Mouse (Mus musculus): ENCODE results near the gene Jmy.
A peak's percentile ranks its signal among the peaks of the same experiment; 100 is the strongest.
"Not testable (repeated sequence)": the region's sequence is repeated elsewhere in the genome, so short reads cannot be mapped to it uniquely, and the experiment has no call there.

Jmy gene

GRCm38 (mm10) chr13:93499167-93499972 is at the start of gene Jmy:
Jmy (minus strand) TSS chr13:93499808.
- peak; percentile 73 for DNase-seq (ENCODE audit: low spot score)

DNA sequence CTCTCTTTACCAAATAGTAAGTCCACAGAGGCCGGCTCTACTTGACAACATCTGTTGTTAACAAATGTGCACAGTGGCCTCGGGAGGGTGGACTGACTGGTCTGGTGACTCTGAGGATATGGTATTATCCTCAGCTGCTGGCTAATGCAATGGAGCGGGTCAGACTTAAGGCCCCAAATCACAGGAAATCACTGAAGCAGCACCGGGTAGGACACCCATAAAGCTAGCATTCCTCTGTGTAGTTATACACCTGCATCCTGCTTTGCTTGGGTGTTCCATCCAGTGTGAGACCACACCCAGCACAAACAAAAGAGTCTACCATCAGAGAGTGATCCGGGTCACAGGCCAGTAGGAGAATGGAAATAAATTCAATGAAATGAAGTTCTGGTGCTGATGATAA is 48.0 kb upstream of the Jmy start:
- no peak for DNase-seq (ENCODE audit: low spot score)

- no peak for DNase-seq (ENCODE audit: low spot score)
These were observed 46.4 kb upstream of the Jmy start for GRCm38 (mm10) chr13:93546011-93546410.

- DNase-seq (ENCODE audit: low spot score), result no peak
These were observed 44.7 kb upstream of the Jmy start for GRCm38 (mm10) chr13:93544274-93544673.

GRCm38 (mm10) chr13:93539311-93539710 is 39.7 kb upstream of the Jmy start:
- DNase-seq (ENCODE audit: low spot score), result no peak

DNA sequence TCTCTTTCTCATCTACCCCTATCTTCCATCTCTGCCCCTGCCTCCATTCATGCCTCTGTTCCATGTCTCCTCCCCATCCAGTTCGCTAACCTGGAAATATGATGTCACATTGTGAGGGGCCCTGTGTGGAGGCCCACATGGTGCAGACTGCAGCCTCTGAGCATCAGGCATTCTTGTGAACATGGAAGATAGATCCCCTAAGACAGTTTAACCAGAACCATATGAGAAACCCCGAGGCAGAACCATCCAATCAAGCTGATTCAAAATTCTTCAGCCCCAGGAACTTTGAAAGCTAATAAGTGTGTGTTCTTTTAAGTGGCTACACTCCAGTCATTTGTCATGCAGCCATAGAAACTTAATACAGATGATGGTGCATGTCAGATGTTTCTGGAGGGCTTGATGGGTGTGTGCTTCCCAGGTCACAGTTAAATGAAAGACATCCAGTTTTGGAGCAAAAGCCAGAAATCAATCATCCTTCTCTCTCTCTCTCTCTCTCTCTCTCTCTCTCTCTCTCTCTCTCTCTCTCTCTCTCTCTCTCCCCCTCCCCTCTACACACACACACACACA is 19.2 kb upstream of the Jmy start:
- DNase-seq (ENCODE audit: low spot score), result no peak

GRCm38 (mm10) chr13:93517223-93517622 is 17.6 kb upstream of the Jmy start:
- no peak for DNase-seq (ENCODE audit: low spot score)

GRCm38 (mm10) chr13:93514000-93514795 is 14.6 kb upstream of the Jmy start:
- no peak for DNase-seq (ENCODE audit: low spot score)

DNA sequence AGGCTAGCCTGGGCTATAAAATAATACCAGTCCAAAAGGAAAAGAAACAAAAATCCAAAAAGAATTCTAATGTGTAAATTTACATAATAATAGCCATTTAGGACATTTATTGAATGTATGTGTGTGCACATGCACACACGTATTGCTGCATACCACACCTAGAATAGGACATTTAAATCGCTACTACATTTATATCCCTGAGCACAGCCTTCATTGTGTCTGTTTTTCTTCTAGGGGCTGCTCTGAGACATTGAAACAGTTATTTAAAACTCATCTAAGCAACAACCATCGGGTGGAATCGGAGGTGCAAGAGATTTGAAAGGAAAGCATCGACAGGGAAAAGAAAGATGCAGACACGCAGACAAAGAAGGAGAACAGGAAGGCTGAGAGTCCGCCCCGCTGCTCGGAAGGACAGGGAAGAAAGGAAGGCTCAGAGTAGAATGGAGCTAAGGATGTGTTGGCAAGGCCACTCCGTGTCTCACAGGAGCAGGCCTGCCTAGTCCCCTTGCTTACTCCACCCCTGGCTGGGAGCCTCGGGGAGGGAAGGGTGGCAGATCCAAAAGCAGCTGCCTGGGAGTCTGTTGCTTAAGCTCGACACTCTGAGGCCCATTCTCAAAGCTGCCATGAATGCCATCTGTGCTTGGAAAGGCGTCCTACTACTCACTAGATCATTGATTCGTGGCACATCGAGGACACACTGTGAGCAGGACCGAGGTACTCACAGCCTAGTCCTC is 11.0 kb upstream of the Jmy start:
- DNase-seq (ENCODE audit: low spot score), result no peak

- DNase-seq (ENCODE audit: low spot score), result not testable (repeated sequence)
These were observed 7.3 kb upstream of the Jmy start for GRCm38 (mm10) chr13:93506920-93507319.

DNA sequence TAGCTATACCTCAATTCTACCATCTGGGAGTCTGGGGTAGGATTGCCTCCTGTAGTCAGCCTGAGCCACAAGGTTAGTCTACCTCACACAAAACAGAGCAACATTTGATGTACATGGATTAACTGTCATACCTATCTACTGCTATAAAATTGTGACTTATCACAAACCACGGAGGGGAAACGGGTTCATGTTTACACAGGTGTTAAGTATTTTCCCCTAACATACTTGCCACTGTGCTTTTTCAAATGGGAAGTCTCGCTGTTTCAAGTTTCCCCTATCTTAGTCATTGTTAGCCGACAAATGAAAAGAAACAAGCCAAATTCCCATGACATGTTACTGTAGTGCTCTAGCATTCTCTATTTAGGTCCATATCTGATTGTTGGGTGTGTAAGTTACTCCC is 2.1 kb upstream of the Jmy start:
- no peak for DNase-seq (ENCODE audit: low spot score)

DNA sequence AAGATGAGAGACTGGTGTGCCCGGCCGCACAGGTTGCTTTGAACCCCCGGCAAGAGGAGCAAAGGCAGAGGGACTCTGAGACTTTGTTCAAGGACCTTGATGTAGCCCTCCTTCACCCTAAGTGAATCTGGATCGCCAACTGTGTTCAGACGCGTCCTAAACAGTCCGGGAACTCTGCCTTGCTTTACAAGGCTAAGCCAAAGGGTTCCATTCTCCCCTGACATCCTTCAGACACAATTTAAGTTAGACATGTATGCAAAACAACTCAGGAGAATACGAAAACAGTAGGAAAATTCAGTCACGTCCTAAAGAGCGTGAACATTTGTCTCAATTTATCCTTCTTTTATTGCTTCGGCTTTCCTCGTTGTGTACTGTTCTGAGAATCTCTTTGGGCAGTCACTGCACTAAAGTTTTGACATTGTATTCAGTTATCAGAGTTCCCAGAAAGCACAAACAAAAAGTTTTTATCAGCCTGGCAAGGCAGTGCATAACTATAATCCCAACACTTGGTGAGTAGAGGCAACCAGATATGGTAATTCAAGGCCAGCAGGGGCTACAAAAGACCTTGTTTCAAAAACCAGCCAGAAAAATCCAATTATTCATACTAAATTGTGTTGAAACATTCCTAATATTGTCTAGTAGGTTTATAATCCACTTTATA is 495 bp upstream of the Jmy start:
- no peak for DNase-seq (ENCODE audit: low spot score)

DNA sequence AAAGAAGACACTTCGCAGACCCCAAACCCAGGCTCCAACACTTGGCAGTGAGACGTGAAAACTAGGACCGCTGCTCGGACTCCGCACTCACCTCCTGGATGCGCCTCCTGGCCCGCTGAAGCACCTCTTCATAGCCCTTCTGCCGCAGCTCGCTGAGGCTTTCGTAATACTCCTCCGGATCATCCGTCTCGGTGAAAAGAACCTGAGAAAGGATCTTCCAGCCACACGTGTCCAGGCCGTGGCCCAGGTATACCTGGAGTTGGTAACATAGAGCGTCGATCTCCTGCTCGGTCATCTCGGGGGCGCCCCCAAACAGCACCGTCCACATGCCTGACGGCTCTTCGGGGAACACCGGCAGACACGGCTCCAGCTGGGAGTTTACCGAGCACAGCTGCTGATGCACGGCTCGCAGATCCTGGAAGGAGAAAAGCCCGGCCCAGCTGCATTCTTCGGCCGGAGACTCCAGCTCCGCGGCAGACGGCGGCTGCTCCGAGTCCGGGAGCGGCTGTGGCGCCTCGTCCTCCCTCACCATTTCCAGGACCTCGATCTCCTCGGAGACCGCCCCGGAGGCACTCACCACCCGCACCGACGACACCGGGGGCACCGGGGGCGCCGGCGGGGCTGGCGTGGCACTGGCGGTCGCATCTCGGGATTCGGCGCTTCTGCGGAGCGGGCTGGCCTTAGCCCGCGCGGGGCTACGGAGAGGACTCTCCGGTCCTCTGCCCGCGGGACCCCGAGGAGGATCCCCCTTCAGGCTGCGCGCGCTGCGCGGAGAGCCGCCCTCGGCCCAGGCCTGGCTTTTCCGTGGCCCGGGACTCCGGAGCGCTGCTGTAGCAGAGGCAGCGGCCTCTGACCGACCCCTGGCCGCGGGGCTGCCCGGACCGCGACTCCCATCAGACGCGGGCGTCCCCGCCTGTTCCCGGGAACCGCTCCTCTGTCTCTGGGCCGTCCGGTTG is 1.1 kb downstream of the Jmy start:
- DNase-seq (ENCODE audit: low spot score), result peak; percentile 60

DNA sequence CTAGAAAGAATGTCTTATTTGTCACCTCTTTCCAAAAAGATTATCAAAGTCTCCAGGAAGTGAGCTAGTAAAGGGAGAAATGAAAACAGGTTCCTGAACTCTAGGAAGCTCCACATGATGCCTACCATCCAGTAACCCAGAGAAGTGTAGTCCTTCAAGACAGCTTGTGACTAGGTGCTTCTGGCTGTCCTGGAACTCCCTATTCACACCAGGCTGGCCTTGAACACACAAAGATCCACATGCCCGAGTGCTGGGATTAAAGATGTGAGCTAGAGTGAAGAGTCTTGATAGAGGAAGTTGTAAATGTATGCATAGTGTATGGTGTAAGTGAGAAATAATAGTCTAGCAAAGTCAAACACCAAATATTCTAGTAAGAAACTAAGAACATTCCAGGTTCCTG is 2.6 kb downstream of the Jmy start:
- DNase-seq (ENCODE audit: low spot score), result peak; percentile 19

- no peak for DNase-seq (ENCODE audit: low spot score)
These were observed 11.1 kb downstream of the Jmy start for GRCm38 (mm10) chr13:93488510-93488909.

- DNase-seq (ENCODE audit: low spot score), result no peak
These were observed 11.9 kb downstream of the Jmy start for GRCm38 (mm10) chr13:93487734-93488133.

DNA sequence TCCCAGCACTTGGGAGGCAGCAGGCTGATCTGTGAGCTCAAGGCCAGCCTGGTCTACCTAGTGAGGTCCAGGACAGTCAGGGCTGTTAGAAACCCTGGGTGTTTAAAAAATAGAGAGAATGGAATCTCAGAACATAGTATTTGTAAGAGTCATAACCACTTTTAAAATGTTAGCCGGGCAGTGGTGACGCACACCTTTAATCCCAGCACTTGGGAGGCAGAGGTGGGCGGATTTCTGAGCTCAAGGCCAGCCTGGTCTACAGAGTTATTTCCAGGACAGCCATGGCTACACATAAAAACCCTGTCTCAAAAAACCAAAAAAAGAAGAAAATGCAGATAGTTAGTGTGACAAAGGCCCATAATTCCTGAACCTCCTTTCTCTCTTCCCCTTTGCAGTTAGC is 15.3 kb downstream of the Jmy start:
- DNase-seq (ENCODE audit: low spot score), result no peak

- no peak for DNase-seq (ENCODE audit: low spot score)
These were observed 18.5 kb downstream of the Jmy start for GRCm38 (mm10) chr13:93481110-93481509.

- DNase-seq (ENCODE audit: low spot score), result no peak
These were observed 21.3 kb downstream of the Jmy start for GRCm38 (mm10) chr13:93478344-93478743.

DNA sequence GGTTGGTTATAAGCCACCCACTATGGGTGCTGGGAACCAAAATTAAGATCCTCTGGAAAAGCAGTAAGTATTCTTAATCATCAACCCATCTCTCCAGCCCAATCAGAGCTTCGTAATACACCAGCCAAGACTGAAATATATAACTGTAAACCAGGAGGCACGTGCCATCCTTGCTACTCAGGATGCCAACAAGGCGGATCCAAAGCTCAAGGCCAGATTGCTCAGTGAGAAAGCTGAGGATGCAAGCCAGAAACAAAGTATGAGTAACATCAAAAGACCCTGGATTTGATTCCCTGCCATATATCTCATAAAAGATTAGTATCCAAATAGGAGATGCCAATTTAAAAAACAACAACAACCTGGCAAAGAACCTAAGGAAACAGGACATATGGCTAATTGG is 31.3 kb downstream of the Jmy start:
- no peak for DNase-seq (ENCODE audit: low spot score)

DNA sequence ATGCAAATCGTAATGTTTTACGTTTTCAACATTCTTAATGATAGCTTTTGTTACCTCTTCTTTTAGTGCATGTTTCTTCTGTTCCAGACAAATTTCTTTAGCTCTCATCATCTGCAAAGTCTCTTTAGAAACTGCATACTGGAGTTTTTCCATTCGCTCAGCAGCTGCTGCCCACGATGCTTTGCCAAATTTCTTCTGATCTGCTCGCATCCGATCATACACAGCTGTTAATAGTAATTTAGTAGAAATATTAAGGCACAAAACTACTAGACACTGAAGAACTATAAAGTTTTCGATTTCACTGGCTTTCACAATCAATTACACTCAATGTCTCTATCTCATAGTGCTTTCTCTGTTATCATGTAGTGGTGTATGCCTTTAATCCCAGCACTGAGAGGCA is 40.0 kb downstream of the Jmy start:
- DNase-seq (ENCODE audit: low spot score), result no peak

Data from spleen, adult 12 weeks (tissue).